Mouse (Mus musculus): ENCODE data around the gene Efna2.

Efna2 gene

DNA sequence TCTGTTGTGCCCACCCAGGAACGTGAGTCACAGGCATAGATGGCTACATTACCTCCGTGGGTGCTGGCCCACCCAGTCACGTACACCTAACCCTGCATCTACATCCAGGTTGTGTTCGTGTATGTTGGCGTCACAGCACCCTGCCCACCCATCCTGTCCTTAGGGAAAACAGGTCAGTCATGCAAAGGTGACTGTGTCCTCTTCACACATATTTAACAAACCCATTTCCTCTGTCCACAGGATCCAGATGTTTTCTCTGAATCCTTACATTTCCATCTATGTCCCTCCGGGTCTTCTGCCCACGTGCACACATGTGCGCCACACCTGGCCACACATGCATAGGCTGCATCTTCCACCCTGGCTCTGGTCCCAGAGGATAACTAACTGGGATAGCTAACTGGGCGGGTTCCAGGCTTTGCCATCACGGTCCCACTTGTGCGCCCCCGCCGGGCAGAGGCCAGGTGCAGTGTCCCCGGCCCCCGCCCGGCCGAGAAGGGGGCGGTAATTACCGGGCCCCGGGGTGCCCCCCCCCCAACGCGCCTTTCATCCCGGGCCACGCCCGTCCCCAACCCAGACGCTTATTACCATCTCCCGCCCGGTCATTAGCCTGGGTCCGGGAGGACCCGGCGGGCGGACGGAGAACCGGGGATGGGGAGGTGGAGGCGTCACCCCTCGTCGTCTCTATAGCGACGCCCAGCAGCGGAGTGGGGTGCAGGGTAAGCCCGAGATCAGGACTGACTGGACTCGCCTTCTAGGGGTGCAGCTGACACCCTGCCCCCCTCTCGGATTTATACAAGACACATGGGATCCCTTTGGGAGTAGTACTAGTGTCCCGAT lies 14.9 kb upstream of the Efna2 start:
- in situ Hi-C loops (cut with MboI; ENCODE audit: unreplicated experiment in 2 of 2) = loop anchor here in 1 of 2 experiments (25.0 kb wide), 1 partner anchor 523 kb away; the partner anchor contains the start of gene Mknk2

DNA sequence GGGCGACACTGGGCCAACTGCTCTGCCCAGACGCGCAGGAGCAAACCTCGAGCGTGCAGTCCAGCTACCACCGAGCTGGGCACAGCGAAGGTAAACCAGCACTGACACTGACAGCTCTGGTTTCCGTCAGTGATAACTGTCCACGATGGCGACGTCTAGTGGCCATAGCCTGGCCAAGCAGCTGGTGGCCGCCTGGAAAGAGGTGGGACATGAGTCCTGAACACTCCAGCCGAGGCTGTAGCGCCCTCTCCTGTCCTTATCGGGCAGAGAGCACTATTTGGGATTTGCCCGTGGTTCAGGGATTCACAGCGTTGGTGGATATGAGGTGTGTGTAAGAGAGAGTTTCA lies 14.3 kb upstream of the Efna2 start:
- in situ Hi-C loops (cut with MboI; ENCODE audit: unreplicated experiment in 2 of 2) = loop anchor here in 1 of 2 experiments (25.0 kb wide), 1 partner anchor 522 kb away; the partner anchor contains the start of gene Mknk2

DNA sequence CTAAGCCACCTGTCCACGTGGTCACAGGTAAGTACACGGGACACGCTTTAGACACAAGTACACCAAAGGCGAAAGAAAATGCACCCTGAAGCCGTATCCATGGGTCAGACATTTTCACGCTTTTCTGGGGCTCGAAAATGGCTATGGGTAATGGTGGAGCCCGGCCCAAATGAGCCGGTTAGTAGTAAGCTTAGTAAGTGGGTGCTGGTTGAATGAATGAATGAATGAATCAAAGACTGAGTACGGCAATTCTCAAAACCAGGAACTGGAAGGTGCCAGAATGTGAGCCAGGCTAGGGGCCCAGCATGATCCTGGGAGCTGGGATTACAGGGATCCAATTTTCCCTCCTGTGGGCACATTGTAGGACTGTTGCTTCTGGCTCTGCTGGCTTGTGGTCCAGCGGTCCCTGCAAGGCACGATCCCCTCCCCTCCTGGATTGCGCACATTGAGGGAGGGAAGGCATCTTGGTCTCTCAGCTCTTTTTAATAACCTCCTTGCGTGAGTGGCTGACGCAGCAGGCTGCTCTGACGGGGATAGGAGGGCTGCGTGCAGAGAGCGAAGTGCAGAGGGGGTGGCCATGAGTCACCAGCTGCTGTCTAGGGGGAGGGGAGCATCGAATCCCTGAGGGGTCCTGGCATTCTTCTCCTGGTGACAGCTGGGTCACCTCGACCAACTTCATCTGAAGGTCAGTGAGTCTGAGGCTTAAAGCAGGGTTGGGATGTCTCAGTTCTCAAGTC lies 13.7 kb upstream of the Efna2 start, which contains the start of gene Cirbp:
TSS of gene Cirbp (plus strand) at position 594 of the 737 bp plus-strand sequence.
- in situ Hi-C loops (cut with MboI; ENCODE audit: unreplicated experiment in 2 of 2) = loop anchor here in 1 of 2 experiments (25.0 kb wide), 1 partner anchor 522 kb away; the partner anchor contains the start of gene Mknk2

DNA sequence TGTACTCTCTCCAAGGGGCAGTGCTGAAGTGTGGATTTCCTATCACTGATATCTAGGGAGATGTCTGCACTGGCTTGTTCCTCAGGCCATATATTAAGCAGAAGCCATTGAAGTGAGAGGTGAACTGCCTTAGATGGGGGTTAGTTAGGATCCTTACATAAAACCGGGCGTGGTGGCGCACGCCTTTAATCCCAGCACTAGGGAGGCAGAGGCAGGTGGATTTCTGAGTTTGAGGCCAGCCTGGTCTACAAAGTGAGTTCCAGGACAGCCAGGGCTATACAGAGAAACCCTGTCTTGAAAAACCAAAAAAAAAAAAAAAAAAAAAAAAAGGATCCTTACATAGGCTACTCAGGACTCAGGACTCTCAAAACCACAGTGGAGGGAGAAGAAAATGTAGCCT lies 13.1 kb upstream of the Efna2 start:
- in situ Hi-C loops (cut with MboI; ENCODE audit: unreplicated experiment in 2 of 2) = loop anchor here in 1 of 2 experiments (25.0 kb wide), 1 partner anchor 521 kb away; the partner anchor contains the start of gene Mknk2

DNA sequence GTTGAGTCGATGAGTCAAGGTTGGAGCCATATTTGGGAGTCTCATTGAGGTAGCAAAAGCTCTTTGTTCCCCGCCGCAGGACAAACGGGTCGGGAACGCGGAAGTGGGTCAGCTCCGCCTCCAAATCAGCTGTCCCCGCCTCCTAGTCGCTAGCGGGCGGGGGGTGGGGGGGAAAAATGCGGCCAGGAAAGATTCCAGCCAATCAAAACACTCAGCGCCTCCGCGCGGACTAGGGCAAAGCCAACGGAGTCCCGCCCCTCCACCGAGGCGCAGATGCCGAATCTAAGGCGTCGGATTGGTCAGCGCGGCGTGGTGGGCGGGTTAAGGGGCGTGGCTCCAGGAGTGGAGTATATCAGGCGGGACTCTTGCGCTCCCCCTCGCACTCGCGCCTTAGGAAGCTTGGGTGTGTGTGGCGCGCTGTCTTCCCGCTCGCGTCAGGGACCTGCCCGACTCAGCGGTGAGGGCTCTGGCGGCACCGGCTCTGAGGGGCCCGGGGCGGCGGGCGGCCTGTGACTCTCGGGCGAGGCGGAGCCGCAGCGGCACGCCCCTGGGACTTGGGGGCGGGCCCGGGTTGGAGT lies 11.7 kb upstream of the Efna2 start:
- in situ Hi-C loops (cut with MboI; ENCODE audit: unreplicated experiment in 2 of 2) = loop anchor here in 1 of 2 experiments (25.0 kb wide), 1 partner anchor 520 kb away; the partner anchor contains the start of gene Mknk2

DNA sequence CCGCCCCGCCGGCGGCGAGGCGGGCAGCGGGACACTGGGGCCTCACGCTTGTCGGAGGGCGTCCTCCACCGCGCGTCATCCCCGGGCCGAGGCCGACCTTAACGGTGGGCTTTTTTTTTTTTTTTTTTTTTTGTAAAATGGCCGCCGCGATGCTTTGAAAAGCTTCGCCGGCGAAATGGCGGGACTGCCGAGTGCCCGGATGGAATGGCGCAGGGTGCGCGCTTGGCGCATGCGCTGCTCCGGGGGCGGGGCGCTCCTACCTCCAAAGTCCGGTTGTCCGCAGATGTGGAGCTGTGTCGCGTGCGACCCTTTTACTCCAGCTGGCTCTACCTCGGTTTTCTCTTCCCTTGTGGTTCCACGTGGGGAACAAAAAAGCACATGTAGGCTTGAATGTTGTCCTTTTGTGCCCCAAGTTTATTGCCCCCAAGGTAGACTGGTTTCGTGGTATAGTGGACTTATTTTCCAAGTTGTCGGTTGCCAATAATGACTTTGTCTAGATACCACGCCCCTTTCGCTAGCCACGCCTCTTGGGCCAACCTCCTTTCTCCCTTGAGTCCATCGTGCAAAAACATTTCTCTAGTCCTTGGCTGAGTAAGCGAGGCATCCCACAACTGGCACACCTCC lies 11.1 kb upstream of the Efna2 start:
- in situ Hi-C loops (cut with MboI; ENCODE audit: unreplicated experiment in 2 of 2) = loop anchor here in 1 of 2 experiments (25.0 kb wide), 1 partner anchor 519 kb away; the partner anchor contains the start of gene Mknk2

DNA sequence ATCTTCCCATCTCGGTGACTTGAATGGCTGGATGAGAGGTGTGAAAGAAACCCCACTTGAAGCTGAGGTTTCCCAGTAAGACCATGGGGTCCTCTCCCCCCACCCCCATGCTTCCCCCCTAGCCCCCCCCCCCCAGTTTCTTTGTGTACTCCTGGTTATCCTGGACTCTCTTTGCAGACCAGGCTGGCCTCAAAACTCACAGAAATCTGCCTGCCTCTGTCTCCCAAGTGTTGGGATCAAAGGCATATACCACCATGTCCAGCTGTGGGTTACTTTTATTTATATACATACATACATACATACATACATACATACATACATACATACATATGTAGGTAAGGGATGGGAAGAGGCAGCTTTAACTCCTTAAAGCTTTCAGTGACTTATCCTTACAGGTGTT lies 10.2 kb upstream of the Efna2 start:
- in situ Hi-C loops (cut with MboI; ENCODE audit: unreplicated experiment in 2 of 2) = loop anchor here in 1 of 2 experiments (25.0 kb wide), 1 partner anchor 518 kb away; the partner anchor contains the start of gene Mknk2

DNA sequence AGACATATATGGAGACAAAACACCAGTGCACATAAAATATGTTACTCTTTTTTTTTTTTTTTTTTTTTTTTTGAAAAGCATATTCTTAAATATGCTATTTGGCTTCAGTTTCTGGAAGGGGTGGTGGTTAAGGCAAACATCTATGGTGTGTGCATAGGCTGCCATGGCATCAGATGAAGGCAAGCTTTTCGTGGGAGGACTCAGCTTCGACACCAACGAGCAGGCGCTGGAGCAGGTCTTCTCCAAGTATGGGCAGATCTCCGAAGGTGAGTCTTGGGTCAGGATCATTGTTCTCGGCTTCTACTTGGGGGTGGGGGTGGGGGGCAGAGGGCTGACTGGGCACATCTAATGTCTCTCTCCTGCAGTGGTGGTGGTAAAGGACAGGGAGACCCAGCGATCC lies 9.6 kb upstream of the Efna2 start:
- in situ Hi-C loops (cut with MboI; ENCODE audit: unreplicated experiment in 2 of 2) = loop anchor here in 1 of 2 experiments (5.0 to 25.0 kb wide), 3 partner anchors 178 to 518 kb away; partner anchors contain the start of genes Adamtsl5 and Mknk2

- in situ Hi-C loops (cut with MboI; ENCODE audit: unreplicated experiment in 2 of 2) = loop anchor here in 1 of 2 experiments (5.0 to 25.0 kb wide), 3 partner anchors 177 to 517 kb away; partner anchors contain the start of genes Adamtsl5 and Mknk2
These were observed 9.2 kb upstream of the Efna2 start for GRCm38 (mm10) chr10:80170052-80170451.

- in situ Hi-C loops (cut with MboI; ENCODE audit: unreplicated experiment in 2 of 2) = loop anchor here in 1 of 2 experiments (5.0 to 25.0 kb wide), 3 partner anchors 177 to 517 kb away; partner anchors contain the start of genes Adamtsl5 and Mknk2
These were observed 8.7 kb upstream of the Efna2 start for GRCm38 (mm10) chr10:80170601-80171021.

GRCm38 (mm10) chr10:80171252-80171651 lies 8.0 kb upstream of the Efna2 start:
- in situ Hi-C loops (cut with MboI; ENCODE audit: unreplicated experiment in 2 of 2) = loop anchor here in 1 of 2 experiments (5.0 to 25.0 kb wide), 3 partner anchors 176 to 516 kb away; partner anchors contain the start of genes Adamtsl5 and Mknk2

- in situ Hi-C loops (cut with MboI; ENCODE audit: unreplicated experiment in 2 of 2) = loop anchor here in 1 of 2 experiments (5.0 to 25.0 kb wide), 3 partner anchors 175 to 515 kb away; partner anchors contain the start of genes Adamtsl5 and Mknk2
These were observed 7.3 kb upstream of the Efna2 start for GRCm38 (mm10) chr10:80171760-80172526.

DNA sequence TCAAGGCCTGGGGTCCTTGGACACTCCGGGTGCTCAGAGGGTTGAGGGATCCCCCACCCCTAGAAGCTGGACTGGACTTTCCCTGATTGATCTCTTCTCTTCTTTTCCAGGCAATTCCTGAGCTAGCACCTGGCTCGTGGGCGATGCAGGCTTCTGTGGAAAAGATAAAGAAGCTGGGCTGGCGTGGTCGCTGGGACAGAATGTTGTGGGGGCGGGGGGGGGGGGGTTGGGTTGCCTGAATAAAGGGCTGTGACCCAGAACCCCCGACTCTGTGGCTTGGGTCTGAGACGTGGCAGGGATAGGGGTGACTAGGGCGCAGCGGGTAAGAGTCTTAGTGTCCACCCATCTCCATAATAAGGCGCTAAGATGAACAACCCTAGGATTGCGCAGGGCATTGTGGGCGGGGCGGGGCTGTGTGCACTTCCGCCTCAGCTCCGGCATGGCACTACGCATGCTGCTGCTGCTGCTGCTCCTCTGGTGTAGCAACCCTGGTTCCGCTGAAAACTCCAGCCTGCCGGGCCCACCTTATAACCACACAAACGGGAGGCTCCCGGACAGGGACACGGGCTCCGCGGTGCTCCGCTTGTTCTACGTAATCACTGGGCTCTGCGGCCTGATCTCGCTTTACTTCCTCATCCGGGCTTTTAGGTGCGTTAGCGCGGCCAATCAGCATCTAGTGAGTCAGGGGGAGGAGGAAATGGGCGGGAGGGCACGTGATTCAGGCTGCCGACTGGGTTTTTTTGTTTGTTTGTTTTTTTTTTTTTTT lies 6.6 kb upstream of the Efna2 start, which contains the start of gene 1600002K03Rik:
TSS of gene 1600002K03Rik (plus strand) at position 418 of the 766 bp plus-strand sequence.
- in situ Hi-C loops (cut with MboI; ENCODE audit: unreplicated experiment in 2 of 2) = loop anchor here in 1 of 2 experiments (5.0 to 25.0 kb wide), 3 partner anchors 175 to 515 kb away; partner anchors contain the start of genes Adamtsl5 and Mknk2

DNA sequence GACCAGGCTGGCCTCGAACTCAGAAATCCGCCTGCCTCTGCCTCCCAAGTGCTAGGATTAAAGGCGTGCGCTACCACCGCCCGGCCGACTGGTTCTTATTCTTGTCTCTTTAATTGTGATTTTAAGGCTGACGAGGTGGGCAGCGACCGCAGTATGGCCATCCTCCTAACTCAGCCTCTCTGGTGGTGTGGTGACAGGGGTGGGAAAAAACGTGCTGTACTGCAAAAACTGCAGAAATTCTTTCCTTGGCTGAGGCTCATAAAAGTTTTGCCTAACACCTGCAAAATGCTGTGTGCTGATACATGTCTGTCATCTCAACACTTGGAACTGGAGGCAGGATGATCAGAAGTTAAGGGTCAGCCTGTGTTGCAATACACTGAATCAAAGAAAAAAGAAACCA lies 5.9 kb upstream of the Efna2 start:
- in situ Hi-C loops (cut with MboI; ENCODE audit: unreplicated experiment in 2 of 2) = loop anchor here in 1 of 2 experiments (5.0 to 25.0 kb wide), 3 partner anchors 174 to 514 kb away; partner anchors contain the start of genes Adamtsl5 and Mknk2

DNA sequence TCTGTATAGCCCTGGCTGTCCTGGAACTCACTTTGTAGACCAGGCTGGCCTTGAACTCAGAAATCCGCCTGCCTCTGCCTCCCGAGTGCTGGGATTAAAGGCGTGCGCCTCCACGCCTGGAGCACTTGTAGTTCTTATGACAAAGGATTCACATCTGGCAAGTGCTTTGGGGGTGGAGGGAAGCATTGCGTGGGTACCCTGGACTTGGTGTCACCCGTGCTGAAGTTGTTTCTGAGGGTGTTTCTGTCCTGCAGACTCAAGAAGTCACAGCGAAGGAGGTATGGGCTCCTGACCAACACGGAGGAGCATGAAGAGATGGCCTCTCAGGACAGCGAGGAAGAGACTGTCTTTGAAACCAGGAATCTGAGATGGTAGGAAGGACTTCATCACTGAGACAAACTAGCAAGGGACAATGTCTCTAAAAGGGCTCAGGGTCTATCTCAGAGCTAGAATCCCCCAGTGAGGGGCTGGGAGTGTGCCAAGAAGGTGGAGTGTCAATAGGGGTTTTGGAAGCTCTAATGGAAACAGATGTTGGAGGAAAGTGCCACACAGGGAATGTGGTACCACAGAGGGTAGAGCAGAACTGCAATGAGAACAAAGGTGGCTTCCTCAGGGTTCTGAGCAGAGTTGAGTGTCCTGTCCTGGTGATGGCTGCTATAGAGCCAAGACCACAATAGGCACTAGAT lies 5.2 kb upstream of the Efna2 start:
- in situ Hi-C loops (cut with MboI; ENCODE audit: unreplicated experiment in 2 of 2) = loop anchor here in 1 of 2 experiments (5.0 to 25.0 kb wide), 3 partner anchors 173 to 513 kb away; partner anchors contain the start of genes Adamtsl5 and Mknk2

DNA sequence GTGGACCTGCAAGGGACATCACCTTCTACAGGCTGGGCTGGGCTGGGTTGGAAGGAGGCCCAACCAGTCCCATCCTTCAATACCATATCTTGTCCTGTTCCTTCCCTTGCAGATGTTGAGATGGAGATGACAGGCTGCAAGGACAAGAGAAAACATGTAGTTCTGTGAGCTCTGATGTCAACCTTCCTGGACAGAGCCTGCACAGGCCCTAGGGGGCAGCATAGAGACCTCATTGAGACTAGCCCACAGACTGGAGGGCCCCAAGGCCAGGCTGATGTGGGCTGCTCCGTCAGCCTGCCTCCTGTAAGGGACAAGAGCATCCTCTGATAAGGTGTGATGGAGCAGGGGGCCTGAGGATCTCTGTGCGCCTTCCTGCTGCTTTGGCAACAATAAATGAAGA lies 4.6 kb upstream of the Efna2 start:
- in situ Hi-C loops (cut with MboI; ENCODE audit: unreplicated experiment in 2 of 2) = loop anchor here (5.0 to 25.0 kb wide), 5 partner anchors 73 to 513 kb away; partner anchors contain the start of genes Adamtsl5 (in 2 of the 2), Ndufs7 (in 2 of the 2) and Mknk2 (in 1 of the 2)
